Mouse (Mus musculus): ENCODE results near the gene Acp5.

GRCm38 (mm10) chr9:22092746-22093145 lies 42.8 kb downstream of the Acp5 start:
- TF ChIP-seq FLI1 (IDR thresholded peaks at IDR 0.05; ENCODE audit: low read length) (no peak), GATA1 (IDR thresholded peaks at IDR 0.05; ENCODE audit: borderline replicate concordance, low read length) (no peak)
